In genomic region chr5:90365141-90365951, GRCm38 (mm10) we compare ENCODE assay signal across 8 mouse cellular contexts. TPM values are rescaled to one million over a fixed set of nuclear protein-coding genes. Genes with fewer than 3 reads are reported as not detected.
A peak's percentile ranks its signal among the peaks of the same experiment; 100 is the strongest.
DNase-seq lines count a peak whose midpoint lies in the region; ATAC-seq and TF ChIP-seq lines count a peak whose summit lies in the region.

No protein-coding gene starts in this region.

- intact Hi-C loops in heart, postnatal 25 days (cut with DNase I): loop anchor here (5.0 kb wide), 1 partner anchor 38 kb away; no protein-coding TSS in a partner anchor

- no peak; the same call in 1 of the 2 replicates for TF ChIP-seq POLR2A in thymus, adult 2 months (IDR thresholded peaks at IDR 0.05; ENCODE audit: control insufficient read depth, extremely low read depth, insufficient read depth, low read length, poor library complexity)

- DNase-seq in G1E (ENCODE audit: low spot score): peak; percentile 17
- DNase-seq in heart, postnatal 25 days (ENCODE audit: low spot score): peak; percentile 12
- DNase-seq in layer of hippocampus, adult 2 months (ENCODE audit: low spot score in 2 of 2): peak; percentile 29
- DNase-seq in lung, embryonic 14.5 days: peak; percentile 55
- DNase-seq in thymus, adult 2 months: peak; percentile 60

- no peaks in the 10 kb centered on the region for H3K9me3 ChIP-seq in G1E (replicated peaks)
- no peaks in the 10 kb centered on the region for H3K9me3 ChIP-seq in forebrain, embryonic 13.5 days (replicated peaks)
- H3K9me3 ChIP-seq in lung, embryonic 14.5 days (ENCODE audit: low read depth, low read length): no peaks in the 10 kb centered on the region
- H3K9me3 ChIP-seq in neural tube, embryonic 15.5 days (replicated peaks): no peaks in the 10 kb centered on the region

- no peaks in the 10 kb centered on the region for H3K27me3 ChIP-seq in G1E (ENCODE audit: insufficient read depth, low read length)
- no peaks in the 10 kb centered on the region for H3K27me3 ChIP-seq in forebrain, embryonic 13.5 days
- H3K27me3 ChIP-seq in lung, embryonic 14.5 days (ENCODE audit: insufficient read depth, low read length): no peaks in the 10 kb centered on the region
- H3K27me3 ChIP-seq in neural tube, embryonic 15.5 days (replicated peaks): no peaks in the 10 kb centered on the region
- no peaks in the 10 kb centered on the region for H3K27me3 ChIP-seq in thymus, adult 2 months (ENCODE audit: control insufficient read depth, insufficient read depth, low read length)

- peaks cover 32% of the 10 kb centered on the region for H3K4me1 ChIP-seq in G1E (ENCODE audit: insufficient read depth, low read depth, low read length)
- H3K4me1 ChIP-seq in forebrain, embryonic 13.5 days: peaks cover 38% of the 10 kb centered on the region
- peaks cover 4% of the 10 kb centered on the region; the same call in 1 of the 2 replicates for H3K4me1 ChIP-seq in lung, embryonic 14.5 days (ENCODE audit: insufficient read depth)
- peaks cover 31% of the 10 kb centered on the region for H3K4me1 ChIP-seq in neural tube, embryonic 15.5 days
- H3K4me1 ChIP-seq in thymus, adult 2 months (replicated peaks; ENCODE audit: control insufficient read depth, insufficient read depth, low read length): no peaks in the 10 kb centered on the region

- TF ChIP-seq CTCF in G1E (IDR thresholded peaks at IDR 0.05; ENCODE audit: low read depth, low read length): no peak
- no peak for TF ChIP-seq CTCF in layer of hippocampus, adult 2 months (conservative IDR thresholded peaks at IDR 0.05)
- peak; percentile 17; the same call in 1 of the 2 replicates for TF ChIP-seq CTCF in lung, embryonic 14.5 days (IDR thresholded peaks at IDR 0.05; ENCODE audit: low read depth)
- TF ChIP-seq CTCF in thymus, adult 2 months (IDR thresholded peaks at IDR 0.05; ENCODE audit: borderline replicate concordance, control insufficient read depth, extremely low read depth, insufficient read depth, low read length, poor library complexity): no peak

- ATAC-seq in G1E (ENCODE audit: extremely low read depth, insufficient number of reproducible peaks, low FRiP score, poor library complexity, severe bottlenecking): peak; percentile 18
- ATAC-seq in cerebellum, adult (ENCODE audit: insufficient number of reproducible peaks, low FRiP score, low TSS enrichment): peak; percentile 29
- ATAC-seq in forebrain, embryonic 13.5 days: peak; percentile 29
- ATAC-seq in lung, embryonic 14.5 days (ENCODE audit: insufficient read depth): peak; percentile 33
- ATAC-seq in neural tube, embryonic 15.5 days (ENCODE audit: low FRiP score): peak; percentile 45

- WGBS in forebrain, embryonic 13.5 days: under 1% methylated on average over 45 of the region's 61 CpGs
- WGBS in lung, embryonic 14.5 days: under 1% methylated on average over 55 of the region's 61 CpGs
- under 1% methylated on average over 57 of the region's 61 CpGs for WGBS in neural tube, embryonic 15.5 days
- under 1% methylated on average over 59 of the region's 61 CpGs for WGBS in thymus, adult 2 months

- H3K27ac ChIP-seq in forebrain, embryonic 13.5 days: peak overlapping the region; percentile 99
- peak overlapping the region; percentile 99 for H3K27ac ChIP-seq in layer of hippocampus, adult 2 months
- peak overlapping the region; percentile 100 for H3K27ac ChIP-seq in lung, embryonic 14.5 days (ENCODE audit: low read depth)
- peak overlapping the region; percentile 100 for H3K27ac ChIP-seq in neural tube, embryonic 15.5 days (replicated peaks)
- peak overlapping the region; percentile 36; the same call in 1 of the 2 replicates for H3K27ac ChIP-seq in thymus, adult 2 months (ENCODE audit: control insufficient read depth, insufficient read depth, low read length)

- H3K4me3 ChIP-seq in G1E (ENCODE audit: low read depth, low read length): peak overlapping the region; percentile 99
- H3K4me3 ChIP-seq in forebrain, embryonic 13.5 days: peak overlapping the region; percentile 90
- H3K4me3 ChIP-seq in layer of hippocampus, adult 2 months: peak overlapping the region; percentile 92
- H3K4me3 ChIP-seq in lung, embryonic 14.5 days (ENCODE audit: low read depth, low read length): peak overlapping the region; percentile 93
- H3K4me3 ChIP-seq in neural tube, embryonic 15.5 days (replicated peaks): peak overlapping the region; percentile 91
- peak overlapping the region; percentile 85 for H3K4me3 ChIP-seq in thymus, adult 2 months (ENCODE audit: control insufficient read depth, insufficient read depth, low read length)

- peaks cover 26% of the 10 kb centered on the region for H3K36me3 ChIP-seq in G1E (replicated peaks)
- H3K36me3 ChIP-seq in forebrain, embryonic 13.5 days (ENCODE audit: poor library complexity, severe bottlenecking): no peaks in the 10 kb centered on the region
- 0 out of 2 replicates have a peak, but pooled peaks cover 11% of the 10 kb centered on the region for H3K36me3 ChIP-seq in lung, embryonic 14.5 days (ENCODE audit: insufficient read depth)
- no peaks in the 10 kb centered on the region for H3K36me3 ChIP-seq in neural tube, embryonic 15.5 days
- no peaks in the 10 kb centered on the region for H3K36me3 ChIP-seq in thymus, adult 2 months (ENCODE audit: control insufficient read depth, insufficient read depth, low read length)

- H3K4me2 ChIP-seq in forebrain, embryonic 13.5 days: peak overlapping the region; percentile 82
- H3K4me2 ChIP-seq in lung, embryonic 14.5 days: peak overlapping the region; percentile 71
- H3K4me2 ChIP-seq in neural tube, embryonic 15.5 days: peak overlapping the region; percentile 76

- H3K9ac ChIP-seq in forebrain, embryonic 13.5 days: peak overlapping the region; percentile 93
- H3K9ac ChIP-seq in lung, embryonic 14.5 days: peak overlapping the region; percentile 97
- peak overlapping the region; percentile 94 for H3K9ac ChIP-seq in neural tube, embryonic 15.5 days (replicated peaks)

RNA-seq across cellular contexts. Expression of gene Ankrd17, which starts 1.0 kb away (rescaled TPM):
- 161 and 182 TPM in 2 replicates for total RNA-seq in G1E (2014; fragmentation: Nextera tagmentation)
- 82.0 and 97.9 TPM in 2 replicates for total RNA-seq in G1E (2017)
- polyA plus RNA-seq in G1E (2012): 17.5 and 23.3 TPM in 2 replicates
- 28.8 and 30.7 TPM in 2 replicates for polyA plus RNA-seq in forebrain, embryonic 13.5 days (2015; fragmentation: Nextera tagmentation; extraction: Ambion mirVana)
- total RNA-seq in heart, postnatal 25 days (2021): 10 to 100 TPM; 60.5 to 65.7 TPM
- total RNA-seq in layer of hippocampus, adult 2 months (2021): 100 to 1,000 TPM; 110 to 118 TPM
- polyA plus RNA-seq in lung, embryonic 14.5 days (2014; fragmentation: Nextera tagmentation; extraction: Ambion mirVana): 31.3 and 32.9 TPM in 2 replicates
- 25.8 and 27.3 TPM in 2 replicates for polyA plus RNA-seq in neural tube, embryonic 15.5 days (2015; fragmentation: Nextera tagmentation; extraction: Ambion mirVana)
- 46.8 and 47.1 TPM in 2 replicates for polyA plus RNA-seq in thymus, adult 2 months (2012; rRNA removed)

RNA-seq across cellular contexts. Expression of gene Gm9958, which starts 1.7 kb away (rescaled TPM):
- total RNA-seq in G1E (2014; fragmentation: Nextera tagmentation): 8.3 and 15.5 TPM in 2 replicates
- total RNA-seq in G1E (2017): 4.3 and 4.4 TPM in 2 replicates
- 0.13 and 0.25 TPM in 2 replicates for polyA plus RNA-seq in G1E (2012)
- polyA plus RNA-seq in forebrain, embryonic 13.5 days (2015; fragmentation: Nextera tagmentation; extraction: Ambion mirVana): 7.0 and 7.4 TPM in 2 replicates
- 1 to 10 TPM in 1 of 2 experiments, under 1 TPM in 1; 0.57 to 1.1 TPM for total RNA-seq in heart, postnatal 25 days (2021)
- 1 to 10 TPM; 2.6 to 2.8 TPM for total RNA-seq in layer of hippocampus, adult 2 months (2021)
- polyA plus RNA-seq in lung, embryonic 14.5 days (2014; fragmentation: Nextera tagmentation; extraction: Ambion mirVana): 5.8 and 6.6 TPM in 2 replicates
- 3.8 and 4.3 TPM in 2 replicates for polyA plus RNA-seq in neural tube, embryonic 15.5 days (2015; fragmentation: Nextera tagmentation; extraction: Ambion mirVana)
- 1.2 and 2.6 TPM in 2 replicates for polyA plus RNA-seq in thymus, adult 2 months (2012; rRNA removed)

Comparison
In these comparisons a context has a peak if more than half of its experiments do, and no peak if none do; other contexts are left out.
1. Peak in every context shown above with its lines: DNase-seq, ATAC-seq, H3K4me3 ChIP-seq and H3K27ac ChIP-seq.
2. H3K27ac ChIP-seq: peak in every context shown above with its lines; median percentile 100 in lung, embryonic 14.5 days; 100 in neural tube, embryonic 15.5 days; 99 in forebrain, embryonic 13.5 days; 99 in layer of hippocampus, adult 2 months; 36 in thymus, adult 2 months.